Mouse (Mus musculus): ENCODE measurements at regions not wholly inside any gene's neighbourhood (a gene's known extent, or its start where the extent isn't known, plus 50 kb on each side); places are given as distances from the start of the nearest gene placed in this dataset.

- in situ Hi-C loops (cut with MboI, MseI) = no loop called here
These were observed 104.8 kb upstream of the E030018B13Rik start for GRCm38 (mm10) chr7:63811816-63812215.

GRCm38 (mm10) chr7:63815531-63815930, 101.1 kb upstream of the E030018B13Rik start:
- in situ Hi-C loops (cut with MboI, MseI) = loop anchor here (5.0 kb wide), 1 partner anchor 63 kb away; no protein-coding TSS in a partner anchor

GRCm38 (mm10) chr7:63816056-63816941, 100.4 kb upstream of the E030018B13Rik start:
- in situ Hi-C loops (cut with MboI, MseI) = loop anchor here (5.0 kb wide), 1 partner anchor 64 kb away; no protein-coding TSS in a partner anchor

- in situ Hi-C loops (cut with MboI, MseI) = loop anchor here (5.0 kb wide), 1 partner anchor 65 kb away; no protein-coding TSS in a partner anchor
These were observed 99.2 kb upstream of the E030018B13Rik start for GRCm38 (mm10) chr7:63817476-63817875.

- in situ Hi-C loops (cut with MboI, MseI) = loop anchor here (5.0 kb wide), 1 partner anchor 66 kb away; no protein-coding TSS in a partner anchor
These were observed 98.6 kb upstream of the E030018B13Rik start for GRCm38 (mm10) chr7:63818105-63818504.

GRCm38 (mm10) chr7:63820286-63820685, 96.4 kb upstream of the E030018B13Rik start:
- in situ Hi-C loops (cut with MboI, MseI) = no loop called here

GRCm38 (mm10) chr7:63822001-63822400, 94.7 kb upstream of the E030018B13Rik start:
- in situ Hi-C loops (cut with MboI, MseI) = no loop called here

GRCm38 (mm10) chr7:63824009-63824408, 92.6 kb upstream of the E030018B13Rik start:
- in situ Hi-C loops (cut with MboI, MseI) = no loop called here

GRCm38 (mm10) chr7:63829362-63829920, 87.2 kb upstream of the E030018B13Rik start:
- in situ Hi-C loops (cut with MboI, MseI) = no loop called here

GRCm38 (mm10) chr7:63833676-63834075, 83.0 kb upstream of the E030018B13Rik start:
- in situ Hi-C loops (cut with MboI, MseI) = no loop called here

GRCm38 (mm10) chr7:63835958-63836357, 80.7 kb upstream of the E030018B13Rik start:
- in situ Hi-C loops (cut with MboI, MseI) = no loop called here

Data from T-helper 1 cell (primary cell).